Mouse (Mus musculus) heart, embryonic 16.5 days (tissue): Measurements from ENCODE around the gene Fancm. TPM values are rescaled to one million over a fixed set of nuclear protein-coding genes. Genes with fewer than 3 reads are reported as not detected.

Source experiments
- ATAC-seq: fragments of 200-750 bp; cut with Nextera tagmentation; replicated peaks from 2 replicates; pipeline ENCODE4 v1.8.0; 2017; ENCODE audit warnings: moderate number of reproducible peaks; ENCODE audit not compliant: insufficient read depth, low FRiP score; ENCODE audit errors: extremely low read depth
- H3K27ac ChIP-seq: fragments of 300-500 bp; sonication (generic); 2 replicates; pipeline ENCODE4 v1.5.1; 2014; ENCODE audit warnings: mild to moderate bottlenecking, low read length, control low read depth, moderate library complexity
- H3K27me3 ChIP-seq: fragments of 300-500 bp; sonication (generic); 2 replicates; pipeline ENCODE4 v1.6.1; 2014; ENCODE audit warnings: low read length, mixed read lengths; ENCODE audit not compliant: control insufficient read depth, insufficient read depth
- H3K36me3 ChIP-seq: fragments of 300-500 bp; sonication (generic); 2 replicates; pipeline ENCODE4 v1.6.1; 2014; ENCODE audit not compliant: control insufficient read depth, insufficient read depth
- H3K4me1 ChIP-seq: fragments of 300-500 bp; sonication (generic); 2 replicates; pipeline ENCODE4 v1.6.1; 2014; ENCODE audit warnings: low read length, mixed read lengths; ENCODE audit not compliant: control insufficient read depth, insufficient read depth
- H3K4me2 ChIP-seq: fragments of 300-500 bp; sonication (generic); 2 replicates; pipeline ENCODE4 v1.6.1; 2014; ENCODE audit warnings: low read depth, mild to moderate bottlenecking, control low read depth, low read length
- H3K4me3 ChIP-seq: fragments of 300-500 bp; sonication (generic); 2 replicates; pipeline ENCODE4 v1.5.1; 2014; ENCODE audit warnings: mild to moderate bottlenecking, control low read depth, low read length
- H3K9ac ChIP-seq: fragments of 300-500 bp; sonication (generic); 2 replicates; pipeline ENCODE4 v1.6.1; 2014; ENCODE audit warnings: low read length, control low read depth
- H3K9me3 ChIP-seq: fragments of 300-500 bp; sonication (generic); replicated peaks from 2 replicates; pipeline ENCODE4 v1.6.1; 2016; ENCODE audit warnings: low read length; ENCODE audit not compliant: control insufficient read depth
- WGBS: fragments of 180-500 bp; shearing (Covaris S2); extraction: QIAGEN DNeasy Blood & Tissue Kit; methylation state at CpG from one replicate; pipeline ENCODE4 v1.1.7; 2014; 5-methylcytosine and 5-hydroxymethylcytosine counted together
- polyA plus RNA-seq: library from polyadenylated mRNA; unstranded; fragments of >200 nt; fragmentation: Nextera tagmentation; extraction: Ambion mirVana; gene quantifications from 2 replicates; pipeline ENCODE4 v1.2.1, GENCODE M21; 2015

The Fancm gene
- 5.0 TPM in 2 replicates for polyA plus RNA-seq

GRCm38 (mm10) chr12:65075085-65075732, at the start of gene Fancm:
Gene Fancm (plus strand): TSS chr12:65075603.
- peak within 1 kb of the TSS; percentile 96 for H3K9ac ChIP-seq
- peak within 1 kb of the TSS; percentile 79 for H3K4me3 ChIP-seq
- H3K36me3 ChIP-seq: peaks cover 5% of the 10 kb centered on the region; the same call in 1 of the 2 replicates
- ATAC-seq: peak; percentile 43
- peaks cover 28% of the 10 kb centered on the region for H3K4me1 ChIP-seq
- H3K9me3 ChIP-seq: no peaks in the 10 kb centered on the region
- H3K27ac ChIP-seq: peak within 1 kb of the TSS; percentile 95
- H3K4me2 ChIP-seq: peak within 1 kb of the TSS; percentile 87
- H3K27me3 ChIP-seq: no peaks in the 10 kb centered on the region
- WGBS: 2% methylated on average over 39 of the region's 39 CpGs

GRCm38 (mm10) chr12:65035839-65036189, 39.6 kb upstream of the Fancm start:
- no peaks in the 10 kb centered on the region for H3K9me3 ChIP-seq
- H3K9ac ChIP-seq: peak overlapping the region; percentile 96
- no peak for ATAC-seq
- peak overlapping the region; percentile 94 for H3K4me3 ChIP-seq
- peak overlapping the region; percentile 63 for H3K4me2 ChIP-seq
- H3K27ac ChIP-seq: peak overlapping the region; percentile 92
- H3K36me3 ChIP-seq: no peaks in the 10 kb centered on the region
- H3K4me1 ChIP-seq: peaks cover 19% of the 10 kb centered on the region
- WGBS: 48% methylated on average over 8 of the region's 8 CpGs
- no peaks in the 10 kb centered on the region for H3K27me3 ChIP-seq

- Histone ChIP-seq H3K9ac (peak within 1 kb of the TSS; percentile 96), H3K27me3 (no peaks in the 10 kb centered on the region), H3K4me1 (peaks cover 19% of the 10 kb centered on the region), H3K4me2 (peak within 1 kb of the TSS; percentile 84), H3K36me3 (no peaks in the 10 kb centered on the region), H3K4me3 (peak within 1 kb of the TSS; percentile 94), H3K27ac (peak within 1 kb of the TSS; percentile 92), H3K9me3 (no peaks in the 10 kb centered on the region)
- peak; percentile 97 for ATAC-seq
- 0% methylated on average over 64 of the region's 65 CpGs for WGBS
These were observed 39.1 kb upstream of the Fancm start, which contains the start of gene Prpf39 for GRCm38 (mm10) chr12:65036190-65036870. Gene Prpf39 (plus strand): TSS chr12:65036333.

GRCm38 (mm10) chr12:65036892-65037545, 38.4 kb upstream of the Fancm start:
- Histone ChIP-seq H3K4me2 (peak overlapping the region; percentile 84), H3K4me1 (peaks cover 19% of the 10 kb centered on the region), H3K36me3 (no peaks in the 10 kb centered on the region), H3K9ac (peak overlapping the region; percentile 96), H3K9me3 (no peaks in the 10 kb centered on the region), H3K4me3 (peak overlapping the region; percentile 94), H3K27ac (no peak overlapping the region), H3K27me3 (no peaks in the 10 kb centered on the region)
- ATAC-seq: no peak
- WGBS: 8% methylated on average over 18 of the region's 18 CpGs

- Histone ChIP-seq H3K27me3 (no peaks in the 10 kb centered on the region), H3K4me3 (peak overlapping the region; percentile 94), H3K27ac (no peak overlapping the region), H3K36me3 (0 out of 2 replicates have a peak, but pooled peaks cover 2% of the 10 kb centered on the region), H3K4me2 (peak overlapping the region; percentile 84), H3K9me3 (no peaks in the 10 kb centered on the region), H3K4me1 (peaks cover 19% of the 10 kb centered on the region), H3K9ac (peak overlapping the region; percentile 96)
- 10% methylated on average over 4 of the region's 4 CpGs for WGBS
- no peak for ATAC-seq
These were observed 37.9 kb upstream of the Fancm start for GRCm38 (mm10) chr12:65037546-65037937.

- no peak for ATAC-seq
These were observed 26.6 kb upstream of the Fancm start for GRCm38 (mm10) chr12:65048799-65049198.

GRCm38 (mm10) chr12:65058203-65058602, 17.2 kb upstream of the Fancm start:
- no peak for ATAC-seq
- WGBS: 67% methylated on average over 2 of the region's 2 CpGs
- no peaks in the 10 kb centered on the region for H3K27me3 ChIP-seq

More at GRCm38 (mm10) chr12:65048799-65049198, 26.6 kb upstream of the Fancm start:
- no peaks in the 10 kb centered on the region for H3K27me3 ChIP-seq
- no peak overlapping the region for H3K4me2 ChIP-seq
- no peaks in the 10 kb centered on the region for H3K9me3 ChIP-seq
- no peak overlapping the region for H3K4me3 ChIP-seq
- no peak overlapping the region for H3K27ac ChIP-seq
- no peaks in the 10 kb centered on the region for H3K4me1 ChIP-seq
- peaks cover 16% of the 10 kb centered on the region for H3K36me3 ChIP-seq
- no peak overlapping the region for H3K9ac ChIP-seq

GRCm38 (mm10) chr12:65061082-65061481, 14.3 kb upstream of the Fancm start:
- H3K27ac ChIP-seq: no peak overlapping the region
- H3K4me1 ChIP-seq: no peaks in the 10 kb centered on the region
- no peak for ATAC-seq
- no peak overlapping the region for H3K4me2 ChIP-seq
- H3K4me3 ChIP-seq: no peak overlapping the region
- no peaks in the 10 kb centered on the region for H3K9me3 ChIP-seq
- peaks cover 38% of the 10 kb centered on the region for H3K36me3 ChIP-seq
- no peaks in the 10 kb centered on the region for H3K27me3 ChIP-seq
- no peak overlapping the region for H3K9ac ChIP-seq

More at GRCm38 (mm10) chr12:65058203-65058602, 17.2 kb upstream of the Fancm start:
- Histone ChIP-seq H3K36me3 (peaks cover 30% of the 10 kb centered on the region), H3K9ac (no peak overlapping the region), H3K4me1 (no peaks in the 10 kb centered on the region), H3K27ac (no peak overlapping the region), H3K4me3 (no peak overlapping the region), H3K9me3 (no peaks in the 10 kb centered on the region), H3K4me2 (no peak overlapping the region)

GRCm38 (mm10) chr12:65065241-65065640, 10.2 kb upstream of the Fancm start:
- 45% methylated on average over 2 of the region's 2 CpGs for WGBS
- Histone ChIP-seq H3K4me2 (no peak overlapping the region), H3K27ac (no peak overlapping the region), H3K9me3 (no peaks in the 10 kb centered on the region), H3K9ac (no peak overlapping the region), H3K27me3 (no peaks in the 10 kb centered on the region), H3K4me1 (peaks cover 14% of the 10 kb centered on the region), H3K36me3 (peaks cover 36% of the 10 kb centered on the region), H3K4me3 (no peak overlapping the region)
- 0 out of 2 replicates have a peak, but pooled peaks have one; percentile 54 for ATAC-seq
